Comparison of ENCODE assay signal across 29 mouse cellular contexts in genomic region chr5:24466762-24467161, GRCm38 (mm10). TPM values are rescaled to one million over a fixed set of nuclear protein-coding genes. Genes with fewer than 3 reads are reported as not detected.
DNase-seq lines count a peak whose midpoint lies in the region; ATAC-seq and TF ChIP-seq lines count a peak whose summit lies in the region.
"Had no signal": no experiment of that assay in that cellular context is flagged by ENCODE, and none has a peak within 500 bp of the region (broad histone marks: within the 10 kb centered on the region; RNA-seq: fewer than 3 reads in every experiment).

No protein-coding gene starts in this region.

- H3K4me3 ChIP-seq in forebrain, embryonic 15.5 days: no peak overlapping the region
- no peak overlapping the region for H3K4me3 ChIP-seq in forebrain, embryonic 14.5 days (ENCODE audit: low read depth, low read length)
- H3K4me3 ChIP-seq in layer of hippocampus, adult 2 months: no peak overlapping the region
- no peak overlapping the region for H3K4me3 ChIP-seq in midbrain, embryonic 14.5 days (replicated peaks; ENCODE audit: low read depth, low read length)
- no peak overlapping the region for H3K4me3 ChIP-seq in midbrain, embryonic 10.5 days
- no peak overlapping the region for H3K4me3 ChIP-seq in midbrain, embryonic 15.5 days
- H3K4me3 ChIP-seq: erythroblast, embryonic 14.5 days; heart, embryonic 15.5 days; limb, embryonic 10.5 days; limb, embryonic 15.5 days; liver, embryonic 13.5 days had no signal

- H3K4me2 ChIP-seq in forebrain, embryonic 15.5 days (replicated peaks): peak overlapping the region; percentile 17; the same call in 1 of the 2 replicates
- no peak overlapping the region for H3K4me2 ChIP-seq in forebrain, embryonic 14.5 days (ENCODE audit: low read length)
- no peak overlapping the region for H3K4me2 ChIP-seq in midbrain, embryonic 14.5 days (ENCODE audit: low read length)
- H3K4me2 ChIP-seq in midbrain, embryonic 15.5 days: no peak overlapping the region
- H3K4me2 ChIP-seq: heart, embryonic 15.5 days; limb, embryonic 15.5 days; liver, embryonic 13.5 days had no signal

- DNase-seq in forebrain, embryonic 14.5 days (ENCODE audit: low spot score): no peak
- no peak for DNase-seq in layer of hippocampus, adult 2 months (ENCODE audit: low spot score in 2 of 2)
- DNase-seq in layer of hippocampus, adult 11-12 months (ENCODE audit: low spot score): no peak
- peak; percentile 65 for DNase-seq in midbrain, embryonic 14.5 days
- no peak for DNase-seq in midbrain, embryonic 10.5 days (ENCODE audit: low spot score)
- DNase-seq in ovary, postnatal 10 days (ENCODE audit: low spot score): no peak
- DNase-seq: adrenal gland, postnatal 25 days; cerebellum, adult 18-20 months; cerebellum, postnatal 10 days; gastrocnemius, postnatal 10 days; kidney, adult 8-10 months; kidney, postnatal 4 days; layer of hippocampus, adult 9-11 months; liver, embryonic 13.5 days; lung, adult 2 months; lung, postnatal 14 days; right cerebral cortex, adult 18-20 months; thymus, adult 2 months; thymus, postnatal 36 days had no signal

- peaks cover 20% of the 10 kb centered on the region for H3K4me1 ChIP-seq in forebrain, embryonic 15.5 days
- peaks cover 6% of the 10 kb centered on the region; the same call in 1 of the 2 replicates for H3K4me1 ChIP-seq in forebrain, embryonic 14.5 days (ENCODE audit: control insufficient read depth, insufficient read depth, low read length)
- 0 out of 2 replicates have a peak, but pooled peaks cover 8% of the 10 kb centered on the region for H3K4me1 ChIP-seq in midbrain, embryonic 14.5 days (ENCODE audit: control insufficient read depth, insufficient read depth, low read length)
- H3K4me1 ChIP-seq in midbrain, embryonic 10.5 days: peaks cover 35% of the 10 kb centered on the region
- H3K4me1 ChIP-seq in midbrain, embryonic 15.5 days: peaks cover 36% of the 10 kb centered on the region

- no peak overlapping the region for H3K27ac ChIP-seq in forebrain, embryonic 15.5 days (replicated peaks)
- no peak overlapping the region for H3K27ac ChIP-seq in forebrain, embryonic 14.5 days (ENCODE audit: low read depth, low read length)
- peak overlapping the region; percentile 60 for H3K27ac ChIP-seq in layer of hippocampus, adult 2 months
- H3K27ac ChIP-seq in midbrain, embryonic 14.5 days (replicated peaks; ENCODE audit: low read depth, low read length): peak overlapping the region; percentile 55; the same call in 1 of the 2 replicates
- no peak overlapping the region for H3K27ac ChIP-seq in midbrain, embryonic 10.5 days (replicated peaks)
- 0 out of 2 replicates have a peak overlapping the region, but pooled peaks have one; percentile 11 for H3K27ac ChIP-seq in midbrain, embryonic 15.5 days
- H3K27ac ChIP-seq: heart, embryonic 15.5 days; kidney, postnatal 0 days; limb, embryonic 10.5 days; limb, embryonic 15.5 days; liver, embryonic 13.5 days; stomach, postnatal 0 days had no signal

- 29% methylated on average over 12 of the region's 12 CpGs for WGBS in forebrain, embryonic 15.5 days
- WGBS in forebrain, embryonic 14.5 days: 36% methylated on average over 12 of the region's 12 CpGs
- 15% methylated on average over 12 of the region's 12 CpGs for WGBS in midbrain, embryonic 14.5 days
- WGBS in midbrain, embryonic 10.5 days: 48% methylated on average over 12 of the region's 12 CpGs
- 26% methylated on average over 12 of the region's 12 CpGs for WGBS in midbrain, embryonic 15.5 days

- no peaks in the 10 kb centered on the region for H3K9me3 ChIP-seq in forebrain, embryonic 15.5 days
- H3K9me3 ChIP-seq in forebrain, embryonic 14.5 days (replicated peaks; ENCODE audit: control insufficient read depth, low read length): no peaks in the 10 kb centered on the region
- H3K9me3 ChIP-seq in midbrain, embryonic 14.5 days (ENCODE audit: control insufficient read depth, low read length): no peaks in the 10 kb centered on the region
- no peaks in the 10 kb centered on the region for H3K9me3 ChIP-seq in midbrain, embryonic 10.5 days (replicated peaks)
- no peaks in the 10 kb centered on the region for H3K9me3 ChIP-seq in midbrain, embryonic 15.5 days
- H3K9me3 ChIP-seq: heart, embryonic 15.5 days; limb, embryonic 10.5 days; limb, embryonic 15.5 days; liver, embryonic 13.5 days had no signal

- no peaks in the 10 kb centered on the region for H3K36me3 ChIP-seq in forebrain, embryonic 15.5 days
- 0 out of 2 replicates have a peak, but pooled peaks cover 2% of the 10 kb centered on the region for H3K36me3 ChIP-seq in forebrain, embryonic 14.5 days (ENCODE audit: control insufficient read depth, insufficient read depth, low read length)
- no peaks in the 10 kb centered on the region for H3K36me3 ChIP-seq in midbrain, embryonic 14.5 days (ENCODE audit: control insufficient read depth, insufficient read depth, low read length)
- peaks cover 12% of the 10 kb centered on the region for H3K36me3 ChIP-seq in midbrain, embryonic 10.5 days
- H3K36me3 ChIP-seq in midbrain, embryonic 15.5 days (replicated peaks): 0 out of 2 replicates have a peak, but pooled peaks cover under 1% of the 10 kb centered on the region
- H3K36me3 ChIP-seq: heart, embryonic 15.5 days had no signal

- peak overlapping the region; percentile 6; the same call in 1 of the 2 replicates for H3K9ac ChIP-seq in forebrain, embryonic 15.5 days (replicated peaks)
- H3K9ac ChIP-seq in forebrain, embryonic 14.5 days (ENCODE audit: low read length): no peak overlapping the region
- peak overlapping the region; percentile 36; the same call in 1 of the 2 replicates for H3K9ac ChIP-seq in midbrain, embryonic 14.5 days (replicated peaks; ENCODE audit: low read length)
- peak overlapping the region; percentile 12; the same call in 1 of the 2 replicates for H3K9ac ChIP-seq in midbrain, embryonic 15.5 days
- H3K9ac ChIP-seq: heart, embryonic 15.5 days; limb, embryonic 15.5 days; liver, embryonic 13.5 days had no signal

- no peak for ATAC-seq in forebrain, embryonic 15.5 days (replicated peaks)
- ATAC-seq in forebrain, embryonic 14.5 days: no peak
- no peak for ATAC-seq in midbrain, embryonic 14.5 days (ENCODE audit: low FRiP score, low TSS enrichment)
- ATAC-seq in midbrain, embryonic 15.5 days (replicated peaks): no peak
- ATAC-seq: forebrain, embryonic 16.5 days; intestine, embryonic 16.5 days had no signal

- TF ChIP-seq CTCF in layer of hippocampus, adult 2 months (conservative IDR thresholded peaks at IDR 0.05): no peak

- no peaks in the 10 kb centered on the region for H3K27me3 ChIP-seq in forebrain, embryonic 15.5 days
- no peaks in the 10 kb centered on the region for H3K27me3 ChIP-seq in forebrain, embryonic 14.5 days (replicated peaks; ENCODE audit: control insufficient read depth, insufficient read depth, low read length)
- no peaks in the 10 kb centered on the region for H3K27me3 ChIP-seq in midbrain, embryonic 14.5 days (ENCODE audit: control insufficient read depth, insufficient read depth, low read length)
- peaks cover 2% of the 10 kb centered on the region; the same call in 1 of the 2 replicates for H3K27me3 ChIP-seq in midbrain, embryonic 10.5 days (ENCODE audit: low read depth, poor library complexity, severe bottlenecking)
- H3K27me3 ChIP-seq in midbrain, embryonic 15.5 days (replicated peaks): no peaks in the 10 kb centered on the region
- H3K27me3 ChIP-seq: heart, embryonic 15.5 days; limb, embryonic 15.5 days; liver, embryonic 13.5 days had no signal

RNA-seq across cellular contexts. Expression of gene Agap3, which starts 14.8 kb away (rescaled TPM):
- polyA plus RNA-seq in forebrain, embryonic 15.5 days (2015; fragmentation: Nextera tagmentation; extraction: Ambion mirVana): 76.9 and 108 TPM in 2 replicates
- polyA plus RNA-seq in forebrain, embryonic 14.5 days (2014; fragmentation: Nextera tagmentation; extraction: Ambion mirVana): 47.5 and 49.5 TPM in 2 replicates
- total RNA-seq in layer of hippocampus, adult 2 months (2021): 100 to 1,000 TPM; 651 to 655 TPM
- 65.1 and 79.0 TPM in 2 replicates for polyA plus RNA-seq in midbrain, embryonic 14.5 days (2014; fragmentation: Nextera tagmentation; extraction: Ambion mirVana)
- 27.6 and 31.2 TPM in 2 replicates for polyA plus RNA-seq in midbrain, embryonic 10.5 days (2016; fragmentation: Nextera tagmentation; extraction: Ambion mirVana)
- polyA plus RNA-seq in midbrain, embryonic 15.5 days (2015; fragmentation: Nextera tagmentation; extraction: Ambion mirVana): 122 and 124 TPM in 2 replicates

RNA-seq across cellular contexts. Expression of gene Tmub1, which starts 19.1 kb away (rescaled TPM):
- 39.4 and 40.1 TPM in 2 replicates for polyA plus RNA-seq in forebrain, embryonic 15.5 days (2015; fragmentation: Nextera tagmentation; extraction: Ambion mirVana)
- 45.5 and 47.5 TPM in 2 replicates for polyA plus RNA-seq in forebrain, embryonic 14.5 days (2014; fragmentation: Nextera tagmentation; extraction: Ambion mirVana)
- 10 to 100 TPM; 22.2 to 22.5 TPM for total RNA-seq in layer of hippocampus, adult 2 months (2021)
- polyA plus RNA-seq in midbrain, embryonic 14.5 days (2014; fragmentation: Nextera tagmentation; extraction: Ambion mirVana): 51.0 and 64.1 TPM in 2 replicates
- polyA plus RNA-seq in midbrain, embryonic 10.5 days (2016; fragmentation: Nextera tagmentation; extraction: Ambion mirVana): 30.9 and 32.9 TPM in 2 replicates
- polyA plus RNA-seq in midbrain, embryonic 15.5 days (2015; fragmentation: Nextera tagmentation; extraction: Ambion mirVana): 62.9 and 63.7 TPM in 2 replicates

RNA-seq across cellular contexts. Expression of gene Fastk, which starts 21.7 kb away (rescaled TPM):
- polyA plus RNA-seq in forebrain, embryonic 15.5 days (2015; fragmentation: Nextera tagmentation; extraction: Ambion mirVana): 90.6 and 91.4 TPM in 2 replicates
- 89.3 and 94.3 TPM in 2 replicates for polyA plus RNA-seq in forebrain, embryonic 14.5 days (2014; fragmentation: Nextera tagmentation; extraction: Ambion mirVana)
- total RNA-seq in layer of hippocampus, adult 2 months (2021): 100 to 1,000 TPM; 127 to 130 TPM
- 91.8 and 105 TPM in 2 replicates for polyA plus RNA-seq in midbrain, embryonic 14.5 days (2014; fragmentation: Nextera tagmentation; extraction: Ambion mirVana)
- polyA plus RNA-seq in midbrain, embryonic 10.5 days (2016; fragmentation: Nextera tagmentation; extraction: Ambion mirVana): 107 and 113 TPM in 2 replicates
- polyA plus RNA-seq in midbrain, embryonic 15.5 days (2015; fragmentation: Nextera tagmentation; extraction: Ambion mirVana): 96.6 and 104 TPM in 2 replicates

RNA-seq across cellular contexts. Expression of gene Slc4a2, which starts 43.1 kb away (rescaled TPM):
- 18.5 and 23.7 TPM in 2 replicates for polyA plus RNA-seq in forebrain, embryonic 15.5 days (2015; fragmentation: Nextera tagmentation; extraction: Ambion mirVana)
- polyA plus RNA-seq in forebrain, embryonic 14.5 days (2014; fragmentation: Nextera tagmentation; extraction: Ambion mirVana): 11.5 and 14.6 TPM in 2 replicates
- total RNA-seq in layer of hippocampus, adult 2 months (2021): 10 to 100 TPM; 32.5 to 37.6 TPM
- 14.8 TPM in 2 replicates for polyA plus RNA-seq in midbrain, embryonic 14.5 days (2014; fragmentation: Nextera tagmentation; extraction: Ambion mirVana)
- 32.9 and 33.3 TPM in 2 replicates for polyA plus RNA-seq in midbrain, embryonic 10.5 days (2016; fragmentation: Nextera tagmentation; extraction: Ambion mirVana)
- 23.1 and 26.1 TPM in 2 replicates for polyA plus RNA-seq in midbrain, embryonic 15.5 days (2015; fragmentation: Nextera tagmentation; extraction: Ambion mirVana)

RNA-seq across cellular contexts. Expression of gene Cdk5, which starts 43.4 kb away (rescaled TPM):
- polyA plus RNA-seq in forebrain, embryonic 15.5 days (2015; fragmentation: Nextera tagmentation; extraction: Ambion mirVana): 106 and 114 TPM in 2 replicates
- polyA plus RNA-seq in forebrain, embryonic 14.5 days (2014; fragmentation: Nextera tagmentation; extraction: Ambion mirVana): 106 and 113 TPM in 2 replicates
- total RNA-seq in layer of hippocampus, adult 2 months (2021): 100 to 1,000 TPM; 118 to 136 TPM
- 110 and 136 TPM in 2 replicates for polyA plus RNA-seq in midbrain, embryonic 14.5 days (2014; fragmentation: Nextera tagmentation; extraction: Ambion mirVana)
- polyA plus RNA-seq in midbrain, embryonic 10.5 days (2016; fragmentation: Nextera tagmentation; extraction: Ambion mirVana): 49.0 and 61.6 TPM in 2 replicates
- 120 and 121 TPM in 2 replicates for polyA plus RNA-seq in midbrain, embryonic 15.5 days (2015; fragmentation: Nextera tagmentation; extraction: Ambion mirVana)

Comparison
In these comparisons a context has a peak if more than half of its experiments do, and no peak if none do; other contexts are left out.
1. H3K27ac ChIP-seq: peak in layer of hippocampus, adult 2 months (single experiment), midbrain, embryonic 14.5 days (single experiment) and midbrain, embryonic 15.5 days (single experiment); none in forebrain, embryonic 15.5 days (single experiment), forebrain, embryonic 14.5 days (single experiment) and midbrain, embryonic 10.5 days (single experiment).